Mouse (Mus musculus) small intestine, adult 2 months (tissue): ENCODE results near the gene Hexdc.
A peak's percentile ranks its signal among the peaks of the same experiment; 100 is the strongest.

Experiments
- CTCF ChIP-seq: fragments of 200-500 bp; IDR thresholded peaks from 2 replicates; pipeline ENCODE4 v1.5.1; 2012; ENCODE audit warnings: low read depth, mild to moderate bottlenecking, control low read depth, inconsistent platforms, low read length, moderate library complexity, mixed read lengths; ENCODE audit not compliant: insufficient replicate concordance, insufficient read length; ENCODE audit errors: extremely low read depth
- POLR2A ChIP-seq: fragments of 200-500 bp; IDR thresholded peaks from 2 replicates; pipeline ENCODE4 v1.6.1; 2012; ENCODE audit warnings: low read depth, mild to moderate bottlenecking, control low read depth, inconsistent platforms, low read length, moderate library complexity

- TF ChIP-seq CTCF, result peak; percentile 35; the same call in 1 of the 2 replicates
- peak; percentile 22; the same call in 1 of the 2 replicates for TF ChIP-seq POLR2A
These were observed 24.8 kb downstream of the Hexdc start, which contains the start of gene Cybc1 for GRCm38 (mm10) chr11:121229018-121229439.
